ENCODE assay signal across 7 mouse cellular contexts in the genomic region with DNA sequence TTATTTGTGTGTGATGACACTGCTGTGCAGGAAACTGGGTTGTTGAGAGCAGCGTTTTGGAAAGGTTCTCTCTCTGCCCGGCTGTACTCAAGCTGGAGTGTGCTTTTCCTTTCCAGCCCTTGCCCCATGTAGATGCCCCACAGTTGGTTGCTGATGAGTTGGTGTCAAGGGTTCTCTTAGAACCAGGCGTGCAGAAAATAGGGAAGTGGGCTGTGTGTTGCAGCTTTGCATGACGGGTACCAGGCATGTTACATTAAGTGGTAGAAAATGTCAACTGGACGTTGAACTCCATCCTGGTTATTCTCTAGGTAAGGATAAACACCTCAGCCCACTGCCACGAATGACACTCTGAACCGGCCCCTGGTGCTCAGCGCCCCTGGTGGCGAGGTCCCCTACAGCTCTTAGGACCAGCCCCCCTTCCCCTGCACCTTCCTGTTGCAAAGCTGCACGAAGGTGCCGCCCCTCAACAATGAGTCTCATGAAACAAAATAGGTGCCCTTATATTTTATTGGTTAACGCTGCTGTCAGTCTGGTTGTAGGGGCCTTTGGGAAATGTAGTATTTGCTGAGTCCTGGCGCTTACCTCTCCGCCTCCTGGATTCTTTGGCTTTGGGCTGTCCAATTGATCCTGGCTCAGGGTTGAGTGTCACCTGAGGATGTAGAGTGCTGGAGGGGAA. TPM values are rescaled to one million over a fixed set of nuclear protein-coding genes. Genes with fewer than 3 reads are reported as not detected.
DNase-seq lines count a peak whose midpoint lies in the region; ATAC-seq and TF ChIP-seq lines count a peak whose summit lies in the region.

No protein-coding gene starts in this region.

- H3K9ac ChIP-seq in forebrain, embryonic 16.5 days (replicated peaks; ENCODE audit: low read depth, low read length) = no peak overlapping the region
- H3K9ac ChIP-seq in intestine, embryonic 16.5 days (ENCODE audit: low read depth, low read length) = peak overlapping the region; percentile 48

- peak; percentile 69 for DNase-seq in Muller cell, postnatal 12 days (ENCODE audit: inconsistent ontology term)
- peak; percentile 64 to 75 for DNase-seq in cerebellum, adult 18-20 months
- DNase-seq in left cerebral cortex, postnatal 36 days (ENCODE audit: low spot score in 2 of 2) = peak; percentile 36 to 47
- peak; percentile 28 for DNase-seq in midbrain, embryonic 10.5 days (ENCODE audit: low spot score)

- H3K4me3 ChIP-seq in forebrain, embryonic 16.5 days (replicated peaks; ENCODE audit: low read length) = peak overlapping the region; percentile 20
- H3K4me3 ChIP-seq in intestine, embryonic 16.5 days (ENCODE audit: low read length) = peak overlapping the region; percentile 34
- no peak overlapping the region for H3K4me3 ChIP-seq in midbrain, embryonic 10.5 days
- peak overlapping the region; percentile 49 for H3K4me3 ChIP-seq in small intestine, adult 2 months (ENCODE audit: low read depth, low read length)

- peaks cover 5% of the 10 kb centered on the region for H3K4me1 ChIP-seq in forebrain, embryonic 16.5 days (replicated peaks; ENCODE audit: control insufficient read depth, insufficient read depth, low read length)
- peaks cover 6% of the 10 kb centered on the region; the same call in 1 of the 2 replicates for H3K4me1 ChIP-seq in intestine, embryonic 16.5 days (ENCODE audit: control insufficient read depth, insufficient read depth, low read length)
- no peaks in the 10 kb centered on the region for H3K4me1 ChIP-seq in midbrain, embryonic 10.5 days
- peaks cover 6% of the 10 kb centered on the region for H3K4me1 ChIP-seq in small intestine, adult 2 months (ENCODE audit: control insufficient read depth, insufficient read depth, insufficient read length, low read length)

- 24% methylated on average over 14 of the region's 14 CpGs for WGBS in forebrain, embryonic 16.5 days
- WGBS in intestine, embryonic 16.5 days = 19% methylated on average over 14 of the region's 14 CpGs
- 30% methylated on average over 14 of the region's 14 CpGs for WGBS in midbrain, embryonic 10.5 days
- WGBS in small intestine, adult 2 months = 10% methylated on average over 14 of the region's 14 CpGs

- H3K27me3 ChIP-seq in forebrain, embryonic 16.5 days (replicated peaks; ENCODE audit: control insufficient read depth, insufficient read depth, low read length) = no peaks in the 10 kb centered on the region
- H3K27me3 ChIP-seq in intestine, embryonic 16.5 days (replicated peaks; ENCODE audit: control insufficient read depth, insufficient read depth, low read length) = no peaks in the 10 kb centered on the region
- H3K27me3 ChIP-seq in midbrain, embryonic 10.5 days (ENCODE audit: low read depth, poor library complexity, severe bottlenecking) = no peaks in the 10 kb centered on the region
- H3K27me3 ChIP-seq in small intestine, adult 2 months (ENCODE audit: control insufficient read depth, insufficient read depth, low read length) = no peaks in the 10 kb centered on the region

- H3K27ac ChIP-seq in forebrain, embryonic 16.5 days (ENCODE audit: low read length) = no peak overlapping the region
- no peak overlapping the region for H3K27ac ChIP-seq in intestine, embryonic 16.5 days (ENCODE audit: low read length)
- no peak overlapping the region for H3K27ac ChIP-seq in midbrain, embryonic 10.5 days (replicated peaks)
- H3K27ac ChIP-seq in small intestine, adult 2 months (ENCODE audit: insufficient read depth, low read depth, low read length) = no peak overlapping the region

- intact Hi-C loops in left cerebral cortex, postnatal 36 days (cut with DNase I) = no loop called here

- no peaks in the 10 kb centered on the region for H3K9me3 ChIP-seq in forebrain, embryonic 16.5 days (ENCODE audit: control insufficient read depth, low read length)
- no peaks in the 10 kb centered on the region for H3K9me3 ChIP-seq in intestine, embryonic 16.5 days (ENCODE audit: control insufficient read depth, low read length)
- no peaks in the 10 kb centered on the region for H3K9me3 ChIP-seq in midbrain, embryonic 10.5 days (replicated peaks)

- TF ChIP-seq CTCF in small intestine, adult 2 months (IDR thresholded peaks at IDR 0.05; ENCODE audit: extremely low read depth, insufficient read length, insufficient replicate concordance, low read depth, low read length) = peak; percentile 16; the same call in 1 of the 2 replicates

- no peaks in the 10 kb centered on the region for H3K36me3 ChIP-seq in forebrain, embryonic 16.5 days (ENCODE audit: control insufficient read depth, insufficient read depth)
- H3K36me3 ChIP-seq in intestine, embryonic 16.5 days (ENCODE audit: control insufficient read depth, insufficient read depth, low read length) = no peaks in the 10 kb centered on the region
- H3K36me3 ChIP-seq in midbrain, embryonic 10.5 days = peaks cover 4% of the 10 kb centered on the region
- no peaks in the 10 kb centered on the region for H3K36me3 ChIP-seq in small intestine, adult 2 months (ENCODE audit: control insufficient read depth, insufficient read depth, low read length)

- peak overlapping the region; percentile 42 for H3K4me2 ChIP-seq in forebrain, embryonic 16.5 days (ENCODE audit: low read length)
- H3K4me2 ChIP-seq in intestine, embryonic 16.5 days (ENCODE audit: low read depth, low read length) = peak overlapping the region; percentile 49

- ATAC-seq in forebrain, embryonic 16.5 days = peak; percentile 93
- ATAC-seq in intestine, embryonic 16.5 days = peak; percentile 93

- no peak for TF ChIP-seq POLR2A in small intestine, adult 2 months (IDR thresholded peaks at IDR 0.05; ENCODE audit: low read depth, low read length)

RNA-seq across cellular contexts. Expression of a gene that starts 18.1 kb away (rescaled TPM):
- 44.4 and 46.3 TPM in 2 replicates for polyA plus RNA-seq in forebrain, embryonic 16.5 days (2015; fragmentation: Nextera tagmentation; extraction: Ambion mirVana)
- polyA plus RNA-seq in intestine, embryonic 16.5 days (2015; fragmentation: Nextera tagmentation; extraction: Ambion mirVana) = 27.8 and 33.4 TPM in 2 replicates
- 10 to 100 TPM; 22.9 to 25.8 TPM for total RNA-seq in left cerebral cortex, postnatal 36 days (2021)
- polyA plus RNA-seq in midbrain, embryonic 10.5 days (2016; fragmentation: Nextera tagmentation; extraction: Ambion mirVana) = 48.0 and 50.2 TPM in 2 replicates
- polyA plus RNA-seq in small intestine, adult 2 months (2012; rRNA removed) = 5.5 and 6.2 TPM in 2 replicates

RNA-seq across cellular contexts. Expression of a gene that starts 21.9 kb away (rescaled TPM):
- 5.0 and 5.7 TPM in 2 replicates for polyA plus RNA-seq in forebrain, embryonic 16.5 days (2015; fragmentation: Nextera tagmentation; extraction: Ambion mirVana)
- polyA plus RNA-seq in intestine, embryonic 16.5 days (2015; fragmentation: Nextera tagmentation; extraction: Ambion mirVana) = 3.9 and 4.1 TPM in 2 replicates
- total RNA-seq in left cerebral cortex, postnatal 36 days (2021) = 1 to 10 TPM; 3.3 to 7.1 TPM
- polyA plus RNA-seq in midbrain, embryonic 10.5 days (2016; fragmentation: Nextera tagmentation; extraction: Ambion mirVana) = 7.0 and 7.4 TPM in 2 replicates
- 2.0 and 2.3 TPM in 2 replicates for polyA plus RNA-seq in small intestine, adult 2 months (2012; rRNA removed)

RNA-seq across cellular contexts. Expression of a gene that starts 22.2 kb away (rescaled TPM):
- 5.7 and 5.9 TPM in 2 replicates for polyA plus RNA-seq in forebrain, embryonic 16.5 days (2015; fragmentation: Nextera tagmentation; extraction: Ambion mirVana)
- polyA plus RNA-seq in intestine, embryonic 16.5 days (2015; fragmentation: Nextera tagmentation; extraction: Ambion mirVana) = 1.4 TPM in 2 replicates
- total RNA-seq in left cerebral cortex, postnatal 36 days (2021) = 10 to 100 TPM; 13.4 to 15.2 TPM
- polyA plus RNA-seq in midbrain, embryonic 10.5 days (2016; fragmentation: Nextera tagmentation; extraction: Ambion mirVana) = 2.5 and 2.9 TPM in 2 replicates
- polyA plus RNA-seq in small intestine, adult 2 months (2012; rRNA removed) = 1.3 and 1.8 TPM in 2 replicates

RNA-seq across cellular contexts. Expression of a gene that starts 57.2 kb away (rescaled TPM):
- polyA plus RNA-seq in forebrain, embryonic 16.5 days (2015; fragmentation: Nextera tagmentation; extraction: Ambion mirVana) = 24.5 and 25.9 TPM in 2 replicates
- polyA plus RNA-seq in intestine, embryonic 16.5 days (2015; fragmentation: Nextera tagmentation; extraction: Ambion mirVana) = 64.3 and 66.2 TPM in 2 replicates
- 10 to 100 TPM; 18.5 to 26.9 TPM for total RNA-seq in left cerebral cortex, postnatal 36 days (2021)
- polyA plus RNA-seq in midbrain, embryonic 10.5 days (2016; fragmentation: Nextera tagmentation; extraction: Ambion mirVana) = 23.7 and 27.1 TPM in 2 replicates
- polyA plus RNA-seq in small intestine, adult 2 months (2012; rRNA removed) = 16.5 and 28.9 TPM in 2 replicates
